In the genomic region with DNA sequence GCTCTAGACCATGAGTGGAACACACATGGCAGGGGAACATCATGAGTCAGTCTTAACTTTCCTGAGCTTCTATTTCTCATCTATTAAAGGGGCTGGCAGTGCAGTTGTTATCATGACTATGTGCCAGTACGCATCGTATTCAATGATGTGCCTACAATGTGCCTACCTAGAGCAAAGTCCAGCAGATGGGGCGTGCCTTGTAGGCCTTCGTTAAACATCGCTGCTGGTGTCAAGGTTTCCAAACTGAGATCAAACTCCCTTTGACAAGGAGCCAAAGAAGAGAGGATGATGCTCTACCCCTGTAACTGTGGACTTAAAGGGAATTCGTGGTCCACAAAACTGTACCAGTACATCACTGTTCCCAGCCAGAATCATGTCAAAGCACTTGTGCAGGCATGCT, we compare ENCODE assay signal across 23 mouse cellular contexts.
DNase-seq lines count a peak whose midpoint lies in the region; ATAC-seq and TF ChIP-seq lines count a peak whose summit lies in the region.
"Had no signal": no experiment of that assay in that cellular context is flagged by ENCODE, and none has a peak within 500 bp of the region (broad histone marks: within the 10 kb centered on the region; RNA-seq: fewer than 3 reads in every experiment).

No protein-coding gene starts in this region.

- H3K4me1 ChIP-seq in kidney, adult 2 months (ENCODE audit: control insufficient read depth, insufficient read depth, low read length): no peaks in the 10 kb centered on the region
- no peaks in the 10 kb centered on the region for H3K4me1 ChIP-seq in liver, postnatal 0 days (ENCODE audit: insufficient read depth)
- H3K4me1 ChIP-seq in liver, embryonic 11.5 days (replicated peaks; ENCODE audit: control insufficient read depth, insufficient read depth, low read length): no peaks in the 10 kb centered on the region
- no peaks in the 10 kb centered on the region for H3K4me1 ChIP-seq in intestine, embryonic 16.5 days (ENCODE audit: control insufficient read depth, insufficient read depth, low read length)
- H3K4me1 ChIP-seq: forebrain, embryonic 10.5 days; forebrain, embryonic 13.5 days; hindbrain, embryonic 13.5 days had no signal

- peak; percentile 62; the same call in 1 of the 2 replicates for ATAC-seq in liver, postnatal 0 days
- ATAC-seq in liver, embryonic 11.5 days (replicated peaks; ENCODE audit: low FRiP score): no peak
- no peak for ATAC-seq in intestine, embryonic 16.5 days
- ATAC-seq: CD4-positive, CD25-positive, alpha-beta regulatory T cell, adult 4 months; forebrain, embryonic 13.5 days; forebrain, embryonic 16.5 days; hindbrain, embryonic 16.5 days had no signal

- no peak for TF ChIP-seq CTCF in kidney, adult 2 months (conservative IDR thresholded peaks at IDR 0.05; ENCODE audit: insufficient read depth, insufficient read length, low read depth, low read length)
- no peak for TF ChIP-seq CTCF in liver, postnatal 0 days (IDR thresholded peaks at IDR 0.05; ENCODE audit: low read depth)

- no peak overlapping the region for H3K27ac ChIP-seq in kidney, adult 2 months (ENCODE audit: insufficient read depth, low read depth, low read length)
- no peak overlapping the region for H3K27ac ChIP-seq in liver, postnatal 0 days (ENCODE audit: low read depth)
- no peak overlapping the region for H3K27ac ChIP-seq in liver, embryonic 11.5 days (ENCODE audit: low read depth, low read length)
- H3K27ac ChIP-seq in intestine, embryonic 16.5 days (ENCODE audit: low read length): no peak overlapping the region
- H3K27ac ChIP-seq: forebrain, embryonic 10.5 days; forebrain, embryonic 13.5 days; heart, adult 2 months; heart, embryonic 10.5 days; heart, embryonic 13.5 days; hindbrain, embryonic 13.5 days had no signal

- no peak overlapping the region for H3K9ac ChIP-seq in liver, postnatal 0 days (replicated peaks)
- H3K9ac ChIP-seq in liver, embryonic 11.5 days (ENCODE audit: low read depth, low read length): no peak overlapping the region
- no peak overlapping the region for H3K9ac ChIP-seq in intestine, embryonic 16.5 days (ENCODE audit: low read depth, low read length)
- H3K9ac ChIP-seq: forebrain, embryonic 13.5 days; heart, embryonic 13.5 days; hindbrain, embryonic 13.5 days had no signal

- WGBS in kidney, adult 2 months: 58% methylated on average over 6 of the region's 6 CpGs
- WGBS in liver, postnatal 0 days (ENCODE audit: insufficient replicate concordance): 70% methylated on average over 6 of the region's 6 CpGs
- WGBS in liver, embryonic 11.5 days: 82% methylated on average over 6 of the region's 6 CpGs
- 76% methylated on average over 6 of the region's 6 CpGs for WGBS in intestine, embryonic 16.5 days

- no peak overlapping the region for H3K4me3 ChIP-seq in kidney, adult 2 months (ENCODE audit: insufficient read depth, low read depth, low read length)
- H3K4me3 ChIP-seq in liver, postnatal 0 days (ENCODE audit: low read depth, low read length): no peak overlapping the region
- no peak overlapping the region for H3K4me3 ChIP-seq in liver, embryonic 11.5 days (ENCODE audit: low read depth, low read length)
- no peak overlapping the region for H3K4me3 ChIP-seq in intestine, embryonic 16.5 days (ENCODE audit: low read length)
- H3K4me3 ChIP-seq: forebrain, embryonic 10.5 days; forebrain, embryonic 13.5 days; heart, adult 2 months; heart, embryonic 10.5 days; heart, embryonic 13.5 days; hindbrain, embryonic 13.5 days had no signal

- no peak for TF ChIP-seq POLR2A in kidney, adult 2 months (IDR thresholded peaks at IDR 0.05; ENCODE audit: low read depth, low read length)

- TF ChIP-seq EP300 in liver, postnatal 0 days (IDR thresholded peaks at IDR 0.05; ENCODE audit: low read depth): no peak

- H3K36me3 ChIP-seq in kidney, adult 2 months (ENCODE audit: control insufficient read depth, insufficient read depth, low read length): no peaks in the 10 kb centered on the region
- peaks cover 4% of the 10 kb centered on the region; the same call in 1 of the 2 replicates for H3K36me3 ChIP-seq in liver, postnatal 0 days (replicated peaks; ENCODE audit: insufficient read depth, low read length)
- H3K36me3 ChIP-seq in liver, embryonic 11.5 days (ENCODE audit: control insufficient read depth, insufficient read depth, low read length): no peaks in the 10 kb centered on the region
- H3K36me3 ChIP-seq in intestine, embryonic 16.5 days (ENCODE audit: control insufficient read depth, insufficient read depth, low read length): no peaks in the 10 kb centered on the region
- H3K36me3 ChIP-seq: forebrain, embryonic 10.5 days; heart, embryonic 10.5 days; heart, embryonic 13.5 days; hindbrain, embryonic 13.5 days had no signal

- peak; percentile 85 for DNase-seq in kidney, adult 2 months
- DNase-seq in kidney, postnatal 4 days: no peak
- no peak for DNase-seq in liver, postnatal 0 days
- DNase-seq in liver, embryonic 11.5 days (ENCODE audit: low spot score): no peak
- DNase-seq in kidney, postnatal 14 days: peak; percentile 60
- no peak for DNase-seq in adrenal gland, postnatal 36 days
- DNase-seq: adrenal gland, adult 8-10 months; adrenal gland, postnatal 25 days; cerebellum, adult 18-20 months; cerebellum, adult 9-10 months; cerebellum, postnatal 14 days; gastrocnemius, postnatal 10 days; gastrocnemius, postnatal 36 days; heart, adult 2 months had no signal

- no peaks in the 10 kb centered on the region for H3K27me3 ChIP-seq in kidney, adult 2 months (replicated peaks; ENCODE audit: control insufficient read depth, insufficient read depth, low read length)
- no peaks in the 10 kb centered on the region for H3K27me3 ChIP-seq in liver, postnatal 0 days (ENCODE audit: insufficient read depth, low read length)
- H3K27me3 ChIP-seq in liver, embryonic 11.5 days (replicated peaks; ENCODE audit: control insufficient read depth, insufficient read depth, low read length): no peaks in the 10 kb centered on the region
- H3K27me3 ChIP-seq in intestine, embryonic 16.5 days (replicated peaks; ENCODE audit: control insufficient read depth, insufficient read depth, low read length): no peaks in the 10 kb centered on the region
- H3K27me3 ChIP-seq: forebrain, embryonic 13.5 days; heart, embryonic 13.5 days; hindbrain, embryonic 13.5 days had no signal

- H3K9me3 ChIP-seq in liver, postnatal 0 days (ENCODE audit: low read length): no peaks in the 10 kb centered on the region
- H3K9me3 ChIP-seq in liver, embryonic 11.5 days (ENCODE audit: control insufficient read depth, low read length): no peaks in the 10 kb centered on the region
- H3K9me3 ChIP-seq in intestine, embryonic 16.5 days (ENCODE audit: control insufficient read depth, low read length): no peaks in the 10 kb centered on the region
- H3K9me3 ChIP-seq: forebrain, embryonic 10.5 days; forebrain, embryonic 13.5 days; heart, embryonic 10.5 days; heart, embryonic 13.5 days; hindbrain, embryonic 13.5 days had no signal

- no peak overlapping the region for H3K4me2 ChIP-seq in liver, postnatal 0 days (ENCODE audit: low read depth, low read length)
- H3K4me2 ChIP-seq in liver, embryonic 11.5 days: no peak overlapping the region
- H3K4me2 ChIP-seq in intestine, embryonic 16.5 days (ENCODE audit: low read depth, low read length): no peak overlapping the region
- H3K4me2 ChIP-seq: forebrain, embryonic 13.5 days; heart, embryonic 13.5 days; hindbrain, embryonic 13.5 days had no signal

Comparison
In these comparisons a context has a peak if more than half of its experiments do, and no peak if none do; other contexts are left out.
1. DNase-seq: peak in kidney, adult 2 months (single experiment) and kidney, postnatal 14 days (single experiment); none in kidney, postnatal 4 days (0 of 2), liver, postnatal 0 days (single experiment), liver, embryonic 11.5 days (single experiment) and adrenal gland, postnatal 36 days (0 of 2).